Mouse (Mus musculus): ENCODE results near the gene Olfr175-ps1. TPM values are rescaled to one million over a fixed set of nuclear protein-coding genes. Genes with fewer than 3 reads are reported as not detected.

Olfr175-ps1 gene
- total RNA-seq (2021) = not detected
- long read RNA-seq, experiment 1 = 0 reads
- long read RNA-seq, experiment 2 = 0 reads

DNA sequence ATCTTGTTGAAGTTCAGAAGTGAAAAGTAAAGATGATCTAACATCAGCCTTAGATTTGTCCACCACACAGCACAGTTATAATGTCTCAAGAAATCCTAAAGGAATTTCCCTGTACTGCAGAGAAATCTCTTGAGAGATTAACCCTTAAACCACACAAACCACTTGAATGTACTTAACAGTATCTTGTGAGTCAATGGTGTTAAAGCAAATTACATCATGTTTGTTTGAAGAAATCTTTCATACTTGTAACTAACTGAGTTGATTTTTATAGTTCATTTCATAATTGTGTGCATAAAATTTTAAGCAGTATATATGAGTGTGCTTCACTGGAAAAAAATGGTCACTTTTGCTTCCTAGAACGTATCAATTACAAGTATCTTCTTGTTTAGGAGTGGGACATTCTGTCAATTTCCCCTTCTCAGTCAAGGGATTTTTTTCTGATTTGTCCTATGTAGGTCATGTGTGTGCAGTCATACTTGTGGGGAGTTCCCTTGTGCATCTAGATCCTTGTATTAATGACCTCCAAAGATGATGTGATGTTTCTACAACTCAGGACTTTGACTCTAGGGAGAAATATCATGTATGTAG is at the start of gene Olfr175-ps1:
Olfr175-ps1 (minus strand) TSS at position 51 of the 588 bp plus-strand sequence.
- no peak for DNase-seq (ENCODE audit: low spot score in 2 of 2)

- no peak for DNase-seq (ENCODE audit: low spot score in 2 of 2)
Observed at GRCm38 (mm10) chr16:58874668-58875067, 48.1 kb upstream of the Olfr175-ps1 start, which contains the start of gene Olfr177. Olfr177 (minus strand) TSS chr16:58874768.

GRCm38 (mm10) chr16:58861479-58861878 is 34.9 kb upstream of the Olfr175-ps1 start:
- DNase-seq (ENCODE audit: low spot score in 2 of 2) = no peak

DNA sequence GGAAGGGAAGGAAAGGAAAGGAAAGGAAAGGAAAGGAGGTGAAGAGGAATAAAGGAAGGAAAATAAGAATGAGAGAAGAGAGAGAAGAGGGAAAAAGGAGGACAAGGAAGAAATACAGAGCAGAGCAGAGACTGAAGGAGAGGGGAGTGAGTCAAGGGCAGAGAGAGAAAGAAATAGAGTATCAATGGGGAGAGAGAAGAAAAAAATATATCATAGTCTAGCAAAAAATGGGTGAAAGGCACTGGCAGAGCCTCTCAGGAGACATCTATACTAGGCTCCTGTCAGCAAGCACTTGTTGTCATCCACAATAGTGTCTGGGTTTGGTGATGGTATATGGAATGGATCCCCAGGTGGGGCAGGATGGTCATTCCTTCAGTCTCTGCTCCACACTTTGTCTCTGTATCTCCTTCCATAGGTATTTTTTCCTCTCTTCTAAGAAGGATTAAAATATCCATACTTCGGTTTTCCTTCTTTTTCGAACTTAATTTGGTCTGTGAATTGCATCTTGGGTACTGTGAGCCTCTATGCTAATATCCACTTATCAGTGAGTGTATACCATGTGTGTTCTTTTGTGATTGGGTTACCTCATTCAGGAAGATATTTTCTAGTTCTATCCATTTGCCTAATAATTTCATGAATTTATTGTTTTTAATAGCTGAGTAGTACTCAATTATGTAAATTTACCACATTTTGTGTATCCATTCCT is 33.6 kb upstream of the Olfr175-ps1 start:
- DNase-seq (ENCODE audit: low spot score in 2 of 2) = no peak

DNA sequence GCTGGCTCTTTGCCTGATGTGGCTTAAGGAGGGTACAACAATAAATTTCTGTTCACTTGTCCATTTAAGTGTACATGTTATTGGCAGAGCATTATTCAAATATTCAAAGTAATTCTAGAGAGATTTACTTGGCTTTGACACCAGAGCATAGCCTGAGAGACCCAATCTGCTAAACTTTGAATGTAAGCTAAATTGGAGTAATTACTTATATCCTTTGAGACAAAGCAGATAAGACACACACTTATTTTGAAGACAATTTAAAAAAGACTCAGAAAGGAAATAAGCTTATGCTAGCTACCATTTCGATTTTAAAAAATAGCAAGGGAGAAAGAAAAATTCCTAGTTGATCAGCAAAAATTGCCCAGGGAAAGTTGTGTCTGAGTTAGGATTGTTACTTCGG is 26.4 kb downstream of the Olfr175-ps1 start, which contains the start of gene Olfr173:
Olfr173 (minus strand) TSS at position 101 of the 400 bp plus-strand sequence.
- no peak for DNase-seq (ENCODE audit: low spot score in 2 of 2)

Other genes with a start within 250 kb of the Olfr175-ps1 start
- not detected for gene Gm813, start 209.8 kb downstream of the Olfr175-ps1 start, total RNA-seq (2021)
- not detected for gene E330017A01Rik, start 188.0 kb downstream of the Olfr175-ps1 start, total RNA-seq (2021)
- gene Cpox, start 156.5 kb downstream of the Olfr175-ps1 start, total RNA-seq (2021) = 10 to 100 TPM; 38.9 to 40.6 TPM
- gene Gpr15, start 107.7 kb downstream of the Olfr175-ps1 start, total RNA-seq (2021) = not detected
- 100 to 1,000 TPM in 1 of 2 experiments, 10 to 100 TPM in 1; 95.6 to 108 TPM for gene Cldnd1, start 98.9 kb downstream of the Olfr175-ps1 start, total RNA-seq (2021)
- gene Olfr172, start 63.6 kb downstream of the Olfr175-ps1 start, total RNA-seq (2021) = not detected
- not detected for gene Olfr173, start 26.5 kb downstream of the Olfr175-ps1 start, total RNA-seq (2021)
- gene Olfr177, start 48.0 kb upstream of the Olfr175-ps1 start, total RNA-seq (2021) = not detected
- gene Olfr178, start 65.3 kb upstream of the Olfr175-ps1 start, total RNA-seq (2021) = not detected
- not detected for gene Olfr181, start 102.0 kb upstream of the Olfr175-ps1 start, total RNA-seq (2021)
- gene Olfr180, start 102.6 kb upstream of the Olfr175-ps1 start, total RNA-seq (2021) = not detected
- gene Olfr183, start 168.6 kb upstream of the Olfr175-ps1 start, total RNA-seq (2021) = not detected
- gene Olfr186, start 203.5 kb upstream of the Olfr175-ps1 start, total RNA-seq (2021) = not detected
- gene Olfr187, start 213.0 kb upstream of the Olfr175-ps1 start, total RNA-seq (2021) = not detected

Data from left cerebral cortex, adult 18-20 months (tissue).